Mouse (Mus musculus): ENCODE results near the gene Cd200r1. TPM values are rescaled to one million over a fixed set of nuclear protein-coding genes. Genes with fewer than 3 reads are reported as not detected.

Gene Cd200r1
- total RNA-seq (2021): under 1 TPM in 1 of 2 experiments, not detected in 1; 0.40 TPM

GRCm38 (mm10) chr16:44765555-44766319 is at the start of gene Cd200r1:
TSS of gene Cd200r1 (plus strand) at chr16:44765736.
- DNase-seq: no peak

DNA sequence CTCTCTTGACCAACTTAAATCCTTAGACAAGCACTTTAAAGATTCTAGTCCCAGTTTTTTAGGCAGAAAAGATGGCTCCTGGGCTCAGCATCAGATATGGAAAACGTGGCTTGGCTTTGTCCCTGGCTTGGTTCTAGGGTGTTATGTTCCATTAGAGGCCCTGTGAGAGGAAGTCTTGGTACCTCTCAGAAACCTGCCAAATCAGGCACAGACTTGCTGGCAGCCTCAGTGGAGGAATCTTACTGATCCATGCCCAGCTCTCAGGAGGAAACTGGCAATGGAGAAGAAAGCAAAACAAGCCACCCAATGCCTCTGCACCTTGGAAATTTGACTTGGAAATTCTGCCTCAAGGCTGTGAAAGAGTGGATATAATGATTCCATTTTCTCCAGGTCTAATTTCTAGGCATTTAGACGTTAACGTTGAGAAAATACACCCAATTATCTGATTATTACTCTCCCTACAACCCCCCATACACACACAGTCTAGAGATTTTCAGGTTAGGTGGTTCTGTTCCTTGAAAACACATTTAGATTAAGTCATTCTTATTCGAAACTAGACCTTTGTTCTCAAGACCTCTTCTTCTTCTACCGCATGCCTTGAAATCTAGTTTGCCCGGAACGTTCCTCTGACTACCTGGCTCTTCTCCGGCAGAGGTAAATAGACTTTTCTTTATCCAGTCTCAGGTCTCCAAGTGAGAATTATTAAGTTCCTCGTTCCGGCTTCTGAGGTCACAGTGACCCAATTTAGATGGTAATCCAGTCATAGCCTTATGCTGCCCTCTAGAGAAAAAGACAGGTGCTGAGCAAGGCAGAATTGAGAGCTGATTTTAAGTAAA is 49.0 kb upstream of the Cd200r1 start:
- DNase-seq: no peak

- no peak for DNase-seq
Measured at GRCm38 (mm10) chr16:44717141-44717634, 48.3 kb upstream of the Cd200r1 start.

GRCm38 (mm10) chr16:44717838-44718237 is 47.7 kb upstream of the Cd200r1 start:
- no peak for DNase-seq

- DNase-seq: no peak
Measured at GRCm38 (mm10) chr16:44719349-44719748, 46.2 kb upstream of the Cd200r1 start.

DNA sequence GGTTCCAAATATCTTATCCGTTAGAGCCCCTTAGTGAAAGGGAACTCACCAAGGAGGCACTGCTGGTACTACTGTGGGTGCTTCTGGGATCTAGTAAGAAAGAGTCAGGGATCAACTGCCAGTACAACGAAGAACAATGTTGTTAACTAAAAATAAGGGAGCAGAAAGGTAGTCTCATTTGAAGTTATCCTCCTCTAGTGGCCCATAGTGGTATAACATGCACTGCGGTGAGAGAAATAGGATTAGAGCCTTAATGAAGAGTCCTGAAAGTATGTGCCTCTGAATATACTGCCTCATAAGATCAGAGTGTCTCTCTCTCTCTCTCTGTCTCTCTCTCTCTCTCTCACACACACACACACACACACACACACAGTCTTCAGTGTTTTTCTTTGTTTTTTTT is 45.0 kb upstream of the Cd200r1 start:
- no peak for DNase-seq

DNA sequence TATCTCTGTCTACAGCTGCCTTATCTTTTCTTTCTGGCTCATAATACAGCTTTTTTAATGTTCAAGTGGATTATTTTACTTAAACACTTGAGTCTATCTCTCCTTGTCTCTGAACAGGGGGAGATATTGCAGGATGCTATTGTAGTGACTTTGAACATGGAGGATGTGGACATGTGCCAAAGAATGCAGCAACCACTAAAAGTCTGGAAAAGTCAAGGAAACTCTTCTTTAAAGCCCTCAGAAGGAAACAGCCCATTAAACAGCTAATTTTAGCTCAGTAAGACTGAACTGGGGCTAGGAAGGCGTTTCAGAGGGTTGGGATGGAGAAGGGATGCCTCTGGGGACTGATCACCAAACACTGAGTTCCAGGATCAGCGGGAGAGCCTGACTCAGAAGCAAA is 42.9 kb upstream of the Cd200r1 start:
- DNase-seq: no peak

DNA sequence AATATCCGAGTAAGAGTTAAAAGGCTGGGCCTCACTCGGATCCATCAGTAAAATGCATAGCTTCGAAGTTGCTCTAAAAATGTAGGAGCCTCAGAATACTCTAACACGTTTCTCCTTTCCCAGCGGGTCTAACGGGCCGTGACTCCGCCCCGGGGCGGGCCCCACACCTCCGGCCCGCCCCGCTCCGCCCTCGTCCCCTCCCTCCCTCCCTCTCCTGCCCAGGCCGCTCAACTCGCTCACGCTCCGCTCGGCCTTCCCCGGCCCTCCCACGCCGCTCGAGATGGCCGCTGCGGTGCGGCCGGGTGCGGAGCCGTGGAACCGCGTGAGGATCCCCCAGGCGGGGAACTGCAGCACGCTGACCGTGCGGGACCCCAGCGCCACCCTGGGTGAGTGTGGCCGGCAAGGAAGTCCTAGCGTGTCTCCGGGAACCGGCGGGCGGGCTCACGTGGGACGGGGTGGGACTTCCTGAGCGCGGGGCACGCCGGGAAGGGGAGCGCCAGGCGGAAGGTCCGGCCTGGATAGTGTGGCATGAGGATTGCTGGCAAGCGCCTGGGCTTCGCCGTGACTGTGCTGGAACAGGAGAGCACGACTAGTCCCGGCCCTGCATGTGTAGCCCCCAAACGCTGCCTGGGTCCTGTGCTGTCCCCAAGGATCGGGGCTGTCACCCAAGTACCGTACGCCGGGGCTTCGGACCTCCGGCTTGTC is 41.3 kb upstream of the Cd200r1 start, which contains the start of gene Nepro:
Gene Nepro (plus strand): TSS at position 219 of the 705 bp plus-strand sequence.
- DNase-seq: peak; percentile 97 to 98

GRCm38 (mm10) chr16:44724847-44725246 is 40.7 kb upstream of the Cd200r1 start:
- no peak for DNase-seq

- DNase-seq: peak; percentile 63 to 76
Measured at GRCm38 (mm10) chr16:44725286-44726223, 40.0 kb upstream of the Cd200r1 start.

DNA sequence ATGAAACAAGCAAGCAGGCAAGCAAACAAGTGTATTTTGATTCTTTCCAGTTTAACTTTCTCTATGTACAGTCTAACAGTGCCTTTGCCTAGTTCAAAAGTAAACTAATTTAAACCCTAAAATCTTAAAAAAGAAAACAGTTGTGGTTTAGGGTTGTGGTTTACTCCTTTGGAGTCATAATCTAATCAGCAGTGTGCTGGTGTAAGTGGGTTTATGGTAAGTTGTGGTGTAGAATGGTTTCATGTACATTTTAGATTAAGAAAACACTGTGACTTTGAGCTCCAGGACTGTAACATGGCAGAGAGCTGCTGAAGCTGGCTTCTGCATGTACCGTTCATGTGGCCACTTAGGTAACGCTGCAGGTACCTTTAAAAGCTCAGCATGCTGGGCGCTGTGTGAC is 38.0 kb upstream of the Cd200r1 start:
- DNase-seq: no peak

DNA sequence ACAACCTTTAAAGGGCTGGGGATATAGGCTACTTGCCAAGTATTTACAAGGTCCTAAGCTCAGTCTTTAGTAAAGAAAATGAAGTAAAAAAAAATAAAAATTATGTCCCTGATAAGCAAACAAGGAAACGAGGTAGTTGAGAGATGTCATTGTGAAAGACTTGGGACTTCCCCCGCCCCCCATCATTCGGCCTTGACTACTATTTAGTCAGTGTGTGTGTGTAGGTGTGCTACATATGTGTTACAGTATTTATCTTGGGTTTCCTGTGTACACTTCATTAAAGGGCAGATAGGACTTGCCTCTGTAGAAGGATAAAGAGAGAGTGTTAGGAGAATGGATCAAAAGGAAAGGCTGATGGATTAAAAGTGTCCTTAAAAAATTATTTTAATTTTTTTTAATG is 31.5 kb upstream of the Cd200r1 start:
- no peak for DNase-seq

GRCm38 (mm10) chr16:44735676-44736075 is 29.9 kb upstream of the Cd200r1 start:
- no peak for DNase-seq

DNA sequence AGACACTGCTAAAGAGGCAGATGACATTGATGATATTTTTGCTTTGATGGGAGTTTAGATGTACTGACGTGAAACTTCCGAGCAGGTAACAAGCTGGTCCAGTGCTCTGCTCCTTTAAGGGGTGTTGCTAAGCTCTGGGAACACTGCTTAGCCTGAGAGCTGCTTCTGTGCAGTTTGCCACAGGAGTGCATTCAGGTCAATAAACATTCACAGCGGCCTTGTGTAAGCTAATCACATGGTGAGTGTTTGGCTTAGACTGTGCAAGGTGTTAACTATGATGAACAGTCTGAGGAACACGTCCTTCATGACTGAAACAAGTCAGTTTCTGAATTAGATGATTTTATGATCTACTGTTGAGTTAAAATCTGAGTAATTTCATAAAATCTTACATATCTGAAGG is 29.4 kb upstream of the Cd200r1 start:
- no peak for DNase-seq

DNA sequence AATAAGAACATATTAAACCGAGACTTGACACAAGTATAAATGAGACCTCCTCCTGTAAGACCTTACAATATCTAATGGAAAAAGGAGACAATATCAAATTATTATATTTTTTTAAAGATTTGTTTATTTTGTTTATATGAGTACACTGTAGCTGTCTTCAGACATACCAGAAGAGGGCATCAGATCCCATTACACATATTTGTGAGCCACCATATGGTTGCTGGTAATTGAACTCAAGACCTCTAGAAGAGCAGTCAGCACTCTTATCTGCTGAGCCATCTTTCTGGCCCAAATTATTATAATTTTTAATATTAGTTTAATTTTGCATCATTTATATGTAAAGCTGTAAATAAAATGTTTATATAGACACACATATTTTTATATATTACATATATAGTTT is 22.8 kb upstream of the Cd200r1 start:
- no peak for DNase-seq

DNA sequence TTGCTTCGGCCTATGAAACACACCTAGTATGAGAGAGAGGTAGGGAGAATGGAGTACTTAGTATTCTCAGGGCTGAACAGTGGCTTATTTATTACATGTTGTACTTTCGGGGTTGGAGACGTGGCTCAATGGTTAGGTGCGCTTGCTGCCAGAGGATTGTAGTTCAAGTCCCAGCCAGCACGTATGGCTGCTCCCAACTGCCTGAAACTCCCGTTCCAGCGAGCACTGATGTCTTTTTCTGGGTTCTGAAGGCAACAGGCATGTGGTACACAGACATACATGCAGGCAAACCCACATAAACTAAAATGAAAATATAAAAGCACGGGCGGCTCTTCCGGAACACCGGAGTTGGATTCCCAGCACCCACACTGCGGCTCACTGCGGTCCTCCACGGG is 20.1 kb upstream of the Cd200r1 start:
- no peak for DNase-seq

GRCm38 (mm10) chr16:44745866-44746562 is 19.5 kb upstream of the Cd200r1 start, which contains the start of gene Gtpbp8:
TSS of gene Gtpbp8 (minus strand) at chr16:44746363.
- DNase-seq: peak; percentile 85 to 88

DNA sequence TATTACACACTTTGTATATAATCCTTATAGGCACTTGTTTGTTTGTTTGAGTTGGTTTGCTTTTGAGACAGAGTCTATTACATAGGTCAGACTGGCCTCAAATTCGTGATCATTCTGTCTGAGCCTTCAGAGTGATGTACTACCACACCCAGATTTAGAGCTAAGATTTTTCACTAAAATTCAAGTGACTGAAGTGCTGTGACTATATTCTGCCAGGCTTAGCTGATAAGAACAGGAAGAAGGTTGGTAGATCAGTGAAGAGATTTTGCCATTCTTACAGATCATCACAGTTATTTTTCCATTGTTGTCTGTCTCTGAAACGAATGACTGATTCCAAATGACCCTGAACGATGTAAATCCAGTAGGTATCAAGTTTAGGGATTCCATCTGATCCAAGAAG is 17.5 kb upstream of the Cd200r1 start:
- no peak for DNase-seq

DNA sequence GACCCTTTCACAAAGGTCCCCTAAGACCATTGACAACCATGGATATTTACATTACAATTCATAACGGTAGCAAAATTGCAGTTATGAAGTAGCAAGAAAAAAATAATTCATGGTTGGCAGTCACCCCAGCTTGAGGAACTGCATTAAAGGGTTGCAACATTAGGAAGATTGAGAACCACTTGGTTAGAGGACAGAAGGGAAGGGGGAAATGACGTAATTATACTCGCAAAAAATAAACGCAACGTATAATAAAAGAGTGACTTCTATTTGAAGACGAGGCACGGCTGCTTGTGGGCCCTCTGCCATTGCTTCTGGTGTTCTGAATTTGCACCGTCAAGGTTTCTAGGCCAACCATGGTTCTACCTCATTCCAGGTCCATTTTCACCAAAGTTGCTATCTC is 7.8 kb upstream of the Cd200r1 start:
- no peak for DNase-seq

DNA sequence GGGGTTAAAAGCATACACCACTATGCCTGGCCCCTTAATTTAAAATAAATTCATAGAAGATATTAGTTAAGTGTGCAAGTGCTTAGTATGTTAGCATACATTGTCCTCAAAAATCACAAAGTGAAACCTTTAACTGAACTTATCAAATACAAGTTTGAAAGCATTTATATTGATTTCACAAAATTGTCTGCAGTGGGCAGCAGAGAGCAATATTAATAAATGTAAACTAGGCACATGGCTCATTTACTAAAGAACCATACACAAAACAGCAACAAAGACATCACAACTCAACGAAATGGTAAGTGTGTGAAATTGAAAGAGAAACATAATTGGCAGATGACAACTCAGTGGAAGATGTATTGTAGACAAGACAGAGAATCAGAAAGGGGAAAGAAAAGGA is 3.7 kb upstream of the Cd200r1 start:
- no peak for DNase-seq

GRCm38 (mm10) chr16:44766320-44766892 is 870 bp downstream of the Cd200r1 start:
- no peak for DNase-seq
